Mouse (Mus musculus): ENCODE results near the gene Lrrc8b.

The Lrrc8b gene

DNA sequence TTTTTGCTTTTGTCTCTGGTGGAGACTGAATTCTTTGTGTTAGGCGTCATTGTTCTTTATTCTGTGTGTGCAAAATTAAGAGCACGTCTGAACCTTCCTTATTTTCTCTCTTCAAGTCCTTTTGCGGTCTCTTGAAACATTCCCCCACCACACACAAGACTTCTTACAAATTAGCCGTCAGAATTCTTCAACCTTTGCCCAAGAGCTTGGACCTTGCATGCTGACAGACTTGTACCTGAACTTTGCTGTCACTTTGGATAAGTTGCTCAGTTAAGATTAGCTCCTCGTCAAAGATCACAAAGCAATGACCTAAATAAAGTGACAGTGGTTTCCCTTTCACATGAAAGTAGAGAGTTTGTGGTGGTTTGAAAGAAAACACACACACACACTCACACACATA is 3.3 kb downstream of the Lrrc8b start:
- DNase-seq (ENCODE audit: low read depth, low spot score), result no peak

DNA sequence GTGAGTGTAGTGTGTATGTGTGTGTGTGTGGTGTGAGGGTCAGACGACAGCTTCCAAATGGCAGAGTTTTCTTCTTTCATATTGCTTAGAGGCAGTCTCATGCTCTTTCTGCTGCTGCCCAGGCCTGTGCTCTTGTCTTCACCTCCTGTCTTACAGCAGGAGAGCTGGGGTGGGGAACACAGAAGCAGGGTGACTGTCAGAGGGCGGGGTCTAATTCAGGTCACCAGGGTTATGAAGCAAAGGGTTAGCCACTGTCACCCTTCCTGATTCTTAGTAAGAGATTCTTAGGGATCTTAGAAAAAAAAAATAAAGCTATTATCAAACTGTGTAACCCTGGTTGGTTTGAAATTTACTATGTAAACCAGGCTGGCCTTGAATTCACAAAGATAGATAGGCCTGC is 10.0 kb downstream of the Lrrc8b start:
- no peak for DNase-seq (ENCODE audit: low read depth, low spot score)

DNA sequence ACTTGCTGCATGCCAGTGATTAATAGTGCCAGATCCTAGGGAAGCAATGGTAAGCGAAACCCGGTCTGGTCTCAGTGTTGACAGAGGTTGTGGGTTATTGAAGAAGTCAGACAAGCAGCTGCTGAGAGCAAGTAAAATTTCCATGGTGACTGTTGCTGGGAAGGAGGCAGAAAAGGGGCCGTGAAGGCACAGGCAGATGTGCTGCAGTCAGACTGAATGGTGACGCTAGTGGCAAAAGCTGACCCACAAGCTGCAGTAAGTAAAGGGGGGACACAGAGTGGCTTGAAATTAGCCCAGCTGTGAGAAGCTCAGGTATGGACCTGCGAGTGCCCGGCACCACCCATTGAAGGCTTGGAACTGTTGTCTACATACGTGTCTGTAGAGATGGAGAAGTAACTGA is 11.8 kb downstream of the Lrrc8b start:
- DNase-seq (ENCODE audit: low read depth, low spot score), result no peak

DNA sequence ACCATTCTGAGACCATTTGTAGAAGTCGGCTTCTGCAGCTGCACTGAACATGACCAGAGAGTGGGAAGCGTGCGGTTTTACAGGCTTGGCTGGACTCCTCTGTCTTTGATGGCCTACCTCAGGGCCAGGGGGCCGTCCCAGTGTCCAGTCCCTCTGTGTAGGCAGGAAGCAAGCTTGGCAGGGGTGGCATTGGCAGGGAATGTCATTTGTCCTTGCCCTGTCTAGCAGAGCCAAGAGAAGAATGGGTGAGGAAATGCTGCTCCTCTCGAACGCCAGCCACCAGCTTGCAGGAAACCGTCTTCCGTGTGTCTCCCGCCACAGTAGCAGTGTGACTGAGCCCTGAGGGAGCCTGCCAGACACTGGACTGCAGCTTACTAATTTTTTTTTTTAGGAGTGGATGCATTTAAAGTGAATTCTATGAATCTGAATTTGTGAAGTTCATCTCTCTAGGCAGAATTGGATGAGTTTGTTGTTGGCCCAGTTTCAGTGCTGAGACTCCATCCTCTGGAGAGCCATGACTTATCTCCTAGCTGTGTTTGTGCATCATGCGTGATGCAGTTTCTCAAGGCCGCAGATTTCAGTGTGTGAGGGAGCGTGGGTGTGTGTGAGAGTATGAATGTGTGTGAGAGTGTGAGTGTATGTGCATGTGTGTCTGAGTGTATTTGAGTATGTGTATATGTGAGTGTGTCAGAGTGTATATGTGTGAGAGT is 12.8 kb downstream of the Lrrc8b start:
- DNase-seq (ENCODE audit: low read depth, low spot score), result no peak

DNA sequence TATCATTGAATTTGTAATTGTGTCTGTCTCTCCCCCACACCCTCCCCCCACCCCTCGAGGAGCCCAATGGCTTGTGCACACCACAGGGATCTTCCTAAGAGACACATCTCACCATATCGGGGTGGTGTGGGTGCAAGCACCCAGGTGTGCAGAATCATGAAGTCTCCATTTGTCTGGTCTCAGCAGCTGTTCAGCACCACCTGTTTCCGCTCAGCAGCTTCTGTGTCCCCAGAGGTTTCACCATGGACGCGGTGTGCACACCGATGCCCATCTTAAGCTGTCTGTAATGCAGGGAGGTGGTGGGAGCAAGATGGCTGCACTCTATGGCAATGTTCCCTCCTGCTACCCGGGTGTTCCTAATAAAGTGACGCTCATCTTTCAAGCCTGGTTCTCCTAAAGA is 14.6 kb downstream of the Lrrc8b start:
- peak; percentile 61 for DNase-seq (ENCODE audit: low read depth, low spot score)

GRCm38 (mm10) chr5:105439608-105440007 is 24.0 kb downstream of the Lrrc8b start:
- DNase-seq (ENCODE audit: low read depth, low spot score), result no peak

- DNase-seq (ENCODE audit: low read depth, low spot score), result no peak
Measured at GRCm38 (mm10) chr5:105440992-105441535, 25.5 kb downstream of the Lrrc8b start.

DNA sequence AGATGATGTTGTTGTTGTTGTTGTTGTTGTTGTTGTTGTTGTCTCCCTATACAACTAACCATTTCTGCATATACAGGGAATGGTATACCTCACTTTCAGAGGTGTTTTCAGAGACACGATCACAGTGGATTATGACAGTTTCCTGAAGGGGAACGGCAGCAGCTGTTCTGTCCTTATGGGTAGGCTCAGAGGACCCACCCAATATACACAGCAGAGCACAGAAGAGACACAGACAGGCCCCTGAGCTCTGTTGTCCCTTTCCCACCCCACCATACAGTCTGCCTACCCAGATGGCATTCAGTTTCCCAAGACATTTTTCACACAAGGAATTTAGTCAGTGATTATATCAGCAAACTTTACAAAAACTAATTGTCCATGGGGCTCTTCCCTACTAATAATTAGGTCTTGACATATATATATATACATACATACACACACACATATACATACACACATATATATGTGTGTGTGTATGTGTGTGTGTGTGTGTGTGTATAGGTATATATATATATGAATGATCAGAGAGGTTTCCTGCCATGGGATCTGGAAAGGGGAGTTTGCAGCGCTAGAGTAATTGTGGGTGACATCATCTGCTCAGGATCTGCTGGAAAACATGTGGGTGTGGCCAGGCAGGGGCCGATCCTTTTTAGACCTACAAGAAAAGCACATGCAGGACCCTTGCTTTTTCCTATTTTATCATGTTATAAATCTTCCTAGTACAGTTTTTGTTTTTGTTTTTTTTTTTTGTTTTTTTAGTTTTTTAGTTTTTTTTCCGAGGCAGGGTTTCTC is 26.8 kb downstream of the Lrrc8b start:
- no peak for DNase-seq (ENCODE audit: low read depth, low spot score)

- no peak for DNase-seq (ENCODE audit: low read depth, low spot score)
Measured at GRCm38 (mm10) chr5:105443057-105443815, 27.7 kb downstream of the Lrrc8b start.

DNA sequence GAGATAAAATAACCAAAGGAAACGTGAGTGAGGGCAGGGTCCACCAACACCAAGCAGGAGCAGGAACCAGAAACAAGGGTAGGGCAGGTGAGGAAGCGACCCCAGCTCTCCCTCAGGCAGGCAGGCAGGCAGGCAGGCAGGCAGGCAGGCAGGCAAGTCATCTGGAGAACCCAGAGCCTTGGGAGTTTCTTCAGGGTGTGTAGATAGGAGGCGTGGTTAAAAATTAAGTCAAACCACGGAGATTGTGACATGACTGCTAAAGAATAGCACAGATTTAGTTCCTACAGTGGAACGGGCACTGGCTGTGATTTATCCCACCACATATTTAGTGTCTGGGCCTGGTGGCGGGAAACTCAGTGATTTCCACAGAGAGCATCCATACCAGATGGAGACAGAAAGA is 30.1 kb downstream of the Lrrc8b start:
- no peak for DNase-seq (ENCODE audit: low read depth, low spot score)

DNA sequence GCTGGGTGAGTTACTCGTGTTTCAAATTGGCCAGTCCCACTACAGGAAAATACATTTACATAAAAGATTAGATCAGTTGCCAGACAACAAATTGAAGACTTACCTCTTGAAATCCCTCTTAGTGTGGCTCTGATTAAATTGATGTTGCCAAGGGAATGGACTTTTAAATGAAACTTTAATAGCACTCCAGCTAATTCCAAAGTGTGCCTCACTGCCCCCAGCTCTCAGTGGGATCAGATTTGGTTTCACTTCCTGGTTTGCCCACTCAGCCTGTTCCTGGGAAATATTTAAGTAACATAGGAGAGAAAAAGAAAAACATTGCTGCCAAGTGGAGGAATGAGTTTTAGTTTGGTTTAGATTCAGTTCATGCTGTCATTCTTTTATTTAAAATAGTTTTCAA is 38.5 kb downstream of the Lrrc8b start:
- DNase-seq (ENCODE audit: low read depth, low spot score), result no peak

DNA sequence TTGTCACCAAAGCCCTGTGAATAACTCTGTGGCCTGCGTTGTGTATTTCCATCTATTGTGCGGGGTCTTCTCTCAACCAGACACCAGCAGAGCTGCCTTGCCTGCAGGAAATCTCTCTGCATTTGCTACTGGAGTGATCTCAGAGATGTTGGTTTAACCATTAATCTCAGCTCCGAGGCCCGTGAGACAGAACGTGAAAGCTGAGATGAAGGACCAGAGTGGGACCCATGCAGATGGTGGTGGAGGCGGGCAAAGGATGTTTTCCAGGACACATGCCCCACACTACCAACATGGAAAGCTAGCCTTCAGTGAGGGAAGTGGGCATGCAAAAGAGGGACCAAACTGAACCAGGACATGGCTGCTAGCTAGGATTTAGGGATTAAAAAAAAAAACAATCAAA is 43.5 kb downstream of the Lrrc8b start:
- DNase-seq (ENCODE audit: low read depth, low spot score), result no peak

GRCm38 (mm10) chr5:105460551-105460950 is 45.0 kb downstream of the Lrrc8b start:
- DNase-seq (ENCODE audit: low read depth, low spot score), result no peak

DNA sequence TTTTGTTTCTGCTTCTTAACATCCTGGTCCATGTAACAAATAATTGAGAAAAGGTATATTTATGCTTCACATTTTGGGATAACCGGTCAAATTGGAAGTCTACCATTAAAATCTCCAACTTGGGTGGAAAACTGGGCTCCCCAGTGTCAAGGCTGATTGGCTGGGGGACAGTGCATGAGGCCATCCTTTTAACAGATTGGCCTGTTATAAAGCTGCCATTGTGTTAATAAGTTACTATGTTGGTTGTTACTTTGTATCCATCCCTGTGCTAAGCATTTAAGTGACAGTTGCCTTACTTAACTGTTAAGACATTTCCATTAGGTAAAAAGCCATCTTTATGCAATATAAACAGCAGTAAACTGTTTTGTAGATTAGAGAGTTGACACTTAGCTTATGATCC is 45.5 kb downstream of the Lrrc8b start:
- DNase-seq (ENCODE audit: low read depth, low spot score), result no peak

- DNase-seq (ENCODE audit: low read depth, low spot score), result no peak
Measured at GRCm38 (mm10) chr5:105464671-105465070, 49.1 kb downstream of the Lrrc8b start.

DNA sequence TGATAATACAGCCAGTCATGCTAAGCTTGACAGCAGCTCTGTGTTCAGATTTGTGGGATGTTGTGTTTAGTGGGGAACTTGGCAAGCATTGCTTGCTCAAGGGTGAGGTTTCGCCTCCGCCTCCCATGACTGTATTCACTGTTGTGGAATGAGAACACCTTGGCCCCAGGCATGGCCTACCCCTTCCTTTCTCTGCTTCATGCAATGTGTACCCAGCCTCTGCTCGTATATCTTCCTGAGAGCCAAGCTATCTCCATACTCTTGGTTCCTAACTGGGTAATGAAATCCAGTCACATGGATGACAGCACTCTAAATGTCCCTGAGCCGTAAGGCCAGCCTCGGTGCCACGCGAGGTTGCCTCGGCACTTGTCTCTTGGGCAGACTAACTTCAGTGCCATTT is 50.0 kb downstream of the Lrrc8b start:
- DNase-seq (ENCODE audit: low read depth, low spot score), result no peak

DNA sequence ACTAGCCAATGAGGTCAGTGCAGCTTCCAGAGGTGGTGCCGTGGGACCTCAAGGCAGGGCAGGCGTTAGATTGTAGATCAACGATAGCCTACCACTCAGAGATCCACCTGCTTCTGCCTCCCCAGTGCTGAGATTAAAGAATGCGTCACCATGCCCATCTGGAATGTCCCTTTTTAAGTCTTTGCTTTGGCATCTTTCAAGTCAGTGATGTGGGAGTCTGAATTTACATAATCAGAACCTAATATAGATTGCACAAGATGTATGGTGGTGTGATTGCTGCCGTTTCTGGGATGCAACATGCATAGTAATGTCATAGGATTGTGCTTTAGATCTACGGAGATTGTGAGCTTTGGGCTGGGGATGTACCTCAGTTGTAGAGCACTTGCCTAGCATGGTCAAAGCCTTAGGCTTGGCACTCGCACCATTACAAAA is 50.9 kb downstream of the Lrrc8b start:
- no peak for DNase-seq (ENCODE audit: low read depth, low spot score)

DNA sequence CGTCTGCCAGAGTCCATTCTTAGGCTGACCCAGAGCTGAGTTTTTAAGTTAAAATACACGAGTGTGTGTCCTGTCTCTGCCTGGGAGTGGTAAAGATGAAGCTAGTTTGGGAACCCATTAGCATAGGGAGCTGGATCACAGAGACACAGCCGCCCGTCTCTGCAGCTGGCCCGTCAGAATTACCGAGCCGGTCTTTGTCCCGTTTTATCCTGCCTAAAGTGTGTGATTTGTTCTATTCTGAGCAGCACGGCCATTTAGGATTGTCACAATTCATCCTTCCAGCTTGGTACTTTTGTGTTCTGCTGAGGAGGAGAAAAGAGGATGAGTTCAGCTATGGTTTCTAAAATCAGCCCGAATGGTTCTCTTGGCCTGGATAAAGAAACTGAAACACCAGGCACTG is 51.7 kb downstream of the Lrrc8b start:
- DNase-seq (ENCODE audit: low read depth, low spot score), result no peak

- no peak for DNase-seq (ENCODE audit: low read depth, low spot score)
Measured at GRCm38 (mm10) chr5:105472983-105473705, 57.6 kb downstream of the Lrrc8b start.

- DNase-seq (ENCODE audit: low read depth, low spot score), result no peak
Measured at GRCm38 (mm10) chr5:105477527-105477926, 62.0 kb downstream of the Lrrc8b start.

GRCm38 (mm10) chr5:105479673-105480072 is 64.1 kb downstream of the Lrrc8b start:
- no peak for DNase-seq (ENCODE audit: low read depth, low spot score)

- no peak for DNase-seq (ENCODE audit: low read depth, low spot score)
Measured at GRCm38 (mm10) chr5:105480561-105480960, 65.0 kb downstream of the Lrrc8b start.
